Mouse (Mus musculus) embryo, embryonic 11.5 days (tissue): ENCODE results near the gene Mfsd9.

ENCODE experiments used
- DNase-seq: peaks from one replicate; pipeline ENCODE4 v3.0.0-alpha.2; 2012; ENCODE audit warnings: low read depth, low spot score

The Mfsd9 gene

GRCm38 (mm10) chr1:40790324-40791141, at the start of gene Mfsd9:
Mfsd9 (minus strand) TSS chr1:40790687.
- peak; percentile 79 for DNase-seq

GRCm38 (mm10) chr1:40835468-40835867, 45.0 kb upstream of the Mfsd9 start:
- no peak for DNase-seq

- no peak for DNase-seq
These were observed 40.4 kb upstream of the Mfsd9 start for GRCm38 (mm10) chr1:40830712-40831507.

GRCm38 (mm10) chr1:40829213-40829914, 38.9 kb upstream of the Mfsd9 start:
- DNase-seq, result no peak

- no peak for DNase-seq
These were observed 35.3 kb upstream of the Mfsd9 start for GRCm38 (mm10) chr1:40825826-40826225.

GRCm38 (mm10) chr1:40824936-40825335, 34.4 kb upstream of the Mfsd9 start:
- DNase-seq, result no peak

GRCm38 (mm10) chr1:40824517-40824916, 34.0 kb upstream of the Mfsd9 start:
- DNase-seq, result no peak

- no peak for DNase-seq
These were observed 24.8 kb upstream of the Mfsd9 start for GRCm38 (mm10) chr1:40815071-40815845.

GRCm38 (mm10) chr1:40808643-40809042, 18.2 kb upstream of the Mfsd9 start:
- DNase-seq, result no peak

GRCm38 (mm10) chr1:40805891-40806290, 15.4 kb upstream of the Mfsd9 start:
- no peak for DNase-seq

- no peak for DNase-seq
These were observed 14.9 kb upstream of the Mfsd9 start, which contains the start of gene Tmem182 for GRCm38 (mm10) chr1:40805351-40805750. Tmem182 (plus strand) TSS chr1:40805601.

- no peak for DNase-seq
These were observed 13.6 kb upstream of the Mfsd9 start for GRCm38 (mm10) chr1:40804118-40804517.

GRCm38 (mm10) chr1:40802759-40803158, 12.3 kb upstream of the Mfsd9 start:
- peak; percentile 46 for DNase-seq

- DNase-seq, result no peak
These were observed 10.4 kb upstream of the Mfsd9 start for GRCm38 (mm10) chr1:40800908-40801307.

- DNase-seq, result no peak
These were observed 8.6 kb upstream of the Mfsd9 start for GRCm38 (mm10) chr1:40799121-40799520.

- DNase-seq, result peak; percentile 35
These were observed 6.9 kb upstream of the Mfsd9 start for GRCm38 (mm10) chr1:40797348-40797747.

- DNase-seq, result no peak
These were observed 5.0 kb upstream of the Mfsd9 start for GRCm38 (mm10) chr1:40795508-40795907.

- no peak for DNase-seq
These were observed 737 bp downstream of the Mfsd9 start for GRCm38 (mm10) chr1:40789666-40790233.

GRCm38 (mm10) chr1:40788956-40789355, 1.5 kb downstream of the Mfsd9 start:
- no peak for DNase-seq

- no peak for DNase-seq
These were observed 4.5 kb downstream of the Mfsd9 start for GRCm38 (mm10) chr1:40785876-40786445.

GRCm38 (mm10) chr1:40784306-40784705, 6.2 kb downstream of the Mfsd9 start:
- DNase-seq, result no peak
